Mouse (Mus musculus): ENCODE measurements around the gene Msl1.

GRCm38 (mm10) chr11:98756711-98757110 lies 38.6 kb upstream of the Msl1 start:
- no peak for TF ChIP-seq FOSL1 (IDR thresholded peaks at IDR 0.05; ENCODE audit: insufficient read depth, low read length, poor library complexity, severe bottlenecking)
- no peak for TF ChIP-seq CTCF (IDR thresholded peaks at IDR 0.05; ENCODE audit: control insufficient read depth, insufficient read depth, insufficient read length)
